Mouse (Mus musculus) kidney, postnatal 0 days (tissue): ENCODE measurements at regions not wholly inside any gene's neighbourhood (a gene's known extent, or its start where the extent isn't known, plus 50 kb on each side); places are given as distances from the start of the nearest gene placed in this dataset.

Source experiments
- ATAC-seq: fragments of 200-750 bp; cut with Nextera tagmentation; replicated peaks from 2 replicates; pipeline ENCODE4 v1.8.0; 2017; ENCODE audit warnings: low read depth, moderate number of reproducible peaks, moderate TSS enrichment, moderate library complexity; ENCODE audit not compliant: low FRiP score
- DNase-seq: peaks from one replicate; pipeline ENCODE4 v3.0.0-alpha.2; 2016; ENCODE audit warnings: low spot score
- H3K27ac ChIP-seq: fragments of 300-500 bp; sonication (generic); 2 replicates; pipeline ENCODE4 v1.5.1; 2014; ENCODE audit warnings: mild to moderate bottlenecking
- H3K27me3 ChIP-seq: fragments of 300-500 bp; sonication (generic); 2 replicates; pipeline ENCODE4 v1.6.1; 2014; ENCODE audit warnings: low read length, mixed read lengths; ENCODE audit not compliant: insufficient read depth
- H3K36me3 ChIP-seq: fragments of 300-500 bp; sonication (generic); 2 replicates; pipeline ENCODE4 v1.6.1; 2014; ENCODE audit warnings: low read length, mixed read lengths; ENCODE audit not compliant: insufficient read depth
- H3K4me1 ChIP-seq: fragments of 300-500 bp; sonication (generic); replicated peaks from 2 replicates; pipeline ENCODE4 v1.6.1; 2014; ENCODE audit warnings: antibody characterized with exemption, low read length, mixed read lengths; ENCODE audit not compliant: insufficient read depth
- H3K4me2 ChIP-seq: fragments of 300-500 bp; sonication (generic); 2 replicates; pipeline ENCODE4 v1.6.1; 2014; ENCODE audit warnings: mild to moderate bottlenecking, low read length, moderate library complexity, mixed read lengths
- H3K4me3 ChIP-seq: fragments of 300-500 bp; sonication (generic); replicated peaks from 2 replicates; pipeline ENCODE4 v1.5.1; 2014; ENCODE audit warnings: low read depth, low read length
- H3K9ac ChIP-seq: fragments of 300-500 bp; sonication (generic); 2 replicates; pipeline ENCODE4 v1.6.1; 2014; ENCODE audit warnings: low read depth, low read length
- H3K9me3 ChIP-seq: fragments of 300-500 bp; sonication (generic); replicated peaks from 2 replicates; pipeline ENCODE4 v1.6.1; 2016; ENCODE audit warnings: low read length, inconsistent platforms, mixed read lengths
- CTCF ChIP-seq: IDR thresholded peaks from 2 replicates; pipeline ENCODE4 v1.5.1; 2016; ENCODE audit warnings: antibody characterized with exemption, low read depth, mild to moderate bottlenecking, moderate library complexity
- WGBS: fragments of 180-500 bp; shearing (Covaris S2); extraction: QIAGEN DNeasy Blood & Tissue Kit; methylation state at CpG from one replicate; pipeline ENCODE4 v1.1.7; 2014; 5-methylcytosine and 5-hydroxymethylcytosine counted together

DNA sequence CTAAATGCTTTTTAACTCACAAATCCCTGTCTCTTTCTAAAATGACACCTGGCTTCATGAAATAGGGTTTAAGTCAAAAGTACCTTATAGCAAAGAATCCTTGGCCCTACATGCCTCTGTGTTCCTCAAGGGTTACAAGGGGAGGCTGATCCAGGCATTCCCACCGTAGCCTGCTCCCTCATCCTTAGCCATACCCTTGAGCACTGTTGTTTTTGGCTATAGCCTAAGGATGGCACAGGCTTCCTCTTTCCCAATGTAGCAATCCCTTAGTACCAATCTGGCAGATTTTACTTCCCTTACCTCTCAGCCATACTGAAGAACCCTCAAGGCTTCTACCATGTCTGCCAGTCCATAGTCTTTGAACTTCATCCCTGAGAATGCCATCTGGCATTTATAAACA lies 194.2 kb upstream of the Gm9747 start:
- ATAC-seq, result no peak
- H3K27me3 ChIP-seq, result no peaks in the 10 kb centered on the region

DNA sequence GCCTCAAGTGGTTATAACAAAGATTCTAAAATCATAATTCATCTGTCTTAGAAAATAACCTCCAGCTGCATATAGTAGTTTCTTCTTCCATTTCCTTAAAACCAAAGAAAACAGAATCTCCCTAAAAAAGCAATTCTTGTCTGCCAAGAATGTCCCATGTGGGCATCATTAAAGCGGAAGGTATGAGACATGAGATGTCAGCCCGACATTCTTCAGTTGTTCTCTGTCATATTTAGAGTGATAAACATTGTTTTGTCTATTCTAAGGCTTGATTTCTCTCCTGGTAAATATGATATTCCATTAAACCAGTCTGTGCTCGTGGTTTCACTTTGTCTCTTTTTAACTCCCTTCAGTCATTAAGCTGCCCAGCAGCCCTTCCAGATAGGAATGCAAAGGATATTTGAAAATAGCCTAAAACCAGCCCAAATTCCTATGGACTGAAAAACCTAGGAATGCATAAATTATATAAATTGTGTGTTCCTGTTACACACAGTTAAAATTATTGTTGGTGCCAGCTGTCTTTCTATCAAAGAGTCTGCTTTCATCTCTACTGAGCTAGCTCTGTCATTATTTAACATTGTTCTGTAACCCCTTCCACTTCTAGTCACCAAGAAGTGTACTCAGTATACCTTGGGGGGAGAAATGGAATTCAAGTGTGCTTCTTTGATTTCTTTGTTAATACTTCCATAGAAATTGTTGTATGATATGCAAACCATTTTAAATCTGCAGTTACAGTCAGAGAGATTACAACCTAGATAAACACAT lies 191.4 kb upstream of the Gm9747 start:
- no peak for ATAC-seq
- DNase-seq, result no peak

More for the DNA sequence above, 194.2 kb upstream of the Gm9747 start:
- no peak for TF ChIP-seq CTCF
- H3K4me2 ChIP-seq, result no peak overlapping the region
- DNase-seq, result no peak
- H3K9ac ChIP-seq, result no peak overlapping the region
- H3K9me3 ChIP-seq, result no peaks in the 10 kb centered on the region
- 85% methylated on average over 1 of the region's 1 CpGs for WGBS
- no peak overlapping the region for H3K27ac ChIP-seq
- H3K36me3 ChIP-seq, result no peaks in the 10 kb centered on the region
- H3K4me3 ChIP-seq, result no peak overlapping the region
- no peaks in the 10 kb centered on the region for H3K4me1 ChIP-seq

GRCm38 (mm10) chr1:82042051-82042432 lies 190.9 kb upstream of the Gm9747 start:
- Histone ChIP-seq H3K9me3 (no peaks in the 10 kb centered on the region), H3K9ac (no peak overlapping the region), H3K4me3 (no peak overlapping the region), H3K27me3 (no peaks in the 10 kb centered on the region), H3K27ac (no peak overlapping the region), H3K4me2 (no peak overlapping the region), H3K36me3 (no peaks in the 10 kb centered on the region), H3K4me1 (no peaks in the 10 kb centered on the region)
- ATAC-seq (no peak), DNase-seq (no peak)
- TF ChIP-seq CTCF, result no peak
- WGBS, result 21% methylated on average over 2 of the region's 2 CpGs

More for the DNA sequence above, 191.4 kb upstream of the Gm9747 start:
- no peak overlapping the region for H3K27ac ChIP-seq
- H3K4me1 ChIP-seq, result no peaks in the 10 kb centered on the region
- H3K4me2 ChIP-seq, result no peak overlapping the region
- no peaks in the 10 kb centered on the region for H3K27me3 ChIP-seq
- H3K9ac ChIP-seq, result no peak overlapping the region
- H3K4me3 ChIP-seq, result no peak overlapping the region
- no peaks in the 10 kb centered on the region for H3K36me3 ChIP-seq
- TF ChIP-seq CTCF, result no peak
- WGBS, result 51% methylated on average over 3 of the region's 3 CpGs
- no peaks in the 10 kb centered on the region for H3K9me3 ChIP-seq

DNA sequence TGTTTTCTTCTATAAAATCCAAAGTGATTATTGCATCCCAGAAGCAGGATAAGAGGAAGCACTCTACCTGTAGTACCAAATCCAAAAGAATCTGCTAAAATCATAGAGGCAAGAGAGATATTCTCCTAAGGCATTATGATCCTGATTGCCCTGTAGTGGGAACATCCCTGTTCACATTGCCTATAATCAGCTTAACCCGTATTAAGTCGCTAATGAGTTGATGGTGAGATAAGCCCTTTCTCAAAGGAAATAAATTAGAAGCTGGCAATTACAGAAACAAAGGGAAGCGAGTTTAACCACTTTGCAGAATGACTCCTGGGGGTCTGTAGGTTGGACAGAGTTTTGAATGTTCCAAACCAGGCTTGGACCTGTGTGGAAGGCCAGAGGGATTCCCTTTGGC lies 190.4 kb upstream of the Gm9747 start:
- no peaks in the 10 kb centered on the region for H3K36me3 ChIP-seq
- DNase-seq (no peak), ATAC-seq (no peak)
- whole genome bisulfite sequencing, result 40% methylated on average over 3 of the region's 3 CpGs
- no peak overlapping the region for H3K4me3 ChIP-seq
- no peak overlapping the region for H3K9ac ChIP-seq
- no peak overlapping the region for H3K27ac ChIP-seq
- no peaks in the 10 kb centered on the region for H3K4me1 ChIP-seq
- TF ChIP-seq CTCF, result no peak
- H3K27me3 ChIP-seq, result no peaks in the 10 kb centered on the region
- no peak overlapping the region for H3K4me2 ChIP-seq
- H3K9me3 ChIP-seq, result no peaks in the 10 kb centered on the region

- Histone ChIP-seq H3K36me3 (no peaks in the 10 kb centered on the region), H3K4me1 (no peaks in the 10 kb centered on the region), H3K27me3 (no peaks in the 10 kb centered on the region), H3K9ac (no peak overlapping the region), H3K27ac (no peak overlapping the region), H3K9me3 (no peaks in the 10 kb centered on the region), H3K4me2 (no peak overlapping the region), H3K4me3 (no peak overlapping the region)
- TF ChIP-seq CTCF, result no peak
- no peak for ATAC-seq
- no peak for DNase-seq
- 84% methylated on average over 6 of the region's 6 CpGs for WGBS
These were observed 166.6 kb upstream of the Gm9747 start for GRCm38 (mm10) chr1:82066291-82066690.

- H3K27ac ChIP-seq, result no peak overlapping the region
- no peaks in the 10 kb centered on the region for H3K36me3 ChIP-seq
- no peak for ATAC-seq
- no peak overlapping the region for H3K4me2 ChIP-seq
- no peak overlapping the region for H3K9ac ChIP-seq
- H3K27me3 ChIP-seq, result no peaks in the 10 kb centered on the region
- H3K4me3 ChIP-seq, result no peak overlapping the region
- no peak for TF ChIP-seq CTCF
- no peaks in the 10 kb centered on the region for H3K9me3 ChIP-seq
- no peak for DNase-seq
- no peaks in the 10 kb centered on the region for H3K4me1 ChIP-seq
- 87% methylated on average over 4 of the region's 4 CpGs for WGBS
These were observed 164.3 kb upstream of the Gm9747 start for GRCm38 (mm10) chr1:82068571-82068970.
